Mouse (Mus musculus) midbrain, postnatal 0 days (tissue): ENCODE data around the gene Chuk. TPM values are rescaled to one million over a fixed set of nuclear protein-coding genes. Genes with fewer than 3 reads are reported as not detected.

Experiments used
- ATAC-seq: fragments of 200-750 bp; cut with Nextera tagmentation; 2 replicates; pipeline ENCODE4 v1.8.0; 2017; ENCODE audit warnings: moderate number of reproducible peaks, mild to moderate bottlenecking, moderate TSS enrichment, moderate library complexity; ENCODE audit not compliant: low FRiP score
- DNase-seq: peaks from one replicate; pipeline ENCODE4 v3.0.0-alpha.2; 2015; ENCODE audit warnings: low spot score
- H3K27ac ChIP-seq: fragments of 300-500 bp; sonication (generic); 2 replicates; pipeline ENCODE4 v1.5.1; 2014; ENCODE audit warnings: low read depth, mild to moderate bottlenecking, low read length, mixed read lengths
- H3K27me3 ChIP-seq: fragments of 300-500 bp; sonication (generic); 2 replicates; pipeline ENCODE4 v1.6.1; 2014; ENCODE audit warnings: low read length, control low read depth, mixed read lengths; ENCODE audit not compliant: insufficient read depth
- H3K36me3 ChIP-seq: fragments of 300-500 bp; sonication (generic); 2 replicates; pipeline ENCODE4 v1.6.1; 2014; ENCODE audit warnings: low read length, control low read depth, mixed read lengths; ENCODE audit not compliant: insufficient read depth
- H3K4me1 ChIP-seq: fragments of 300-500 bp; sonication (generic); 2 replicates; pipeline ENCODE4 v1.6.1; 2014; ENCODE audit warnings: mild to moderate bottlenecking, control low read depth, antibody characterized with exemption, low read length, mixed read lengths; ENCODE audit not compliant: insufficient read depth
- H3K4me2 ChIP-seq: fragments of 300-500 bp; sonication (generic); 2 replicates; pipeline ENCODE4 v1.6.1; 2014; ENCODE audit warnings: low read depth, mild to moderate bottlenecking, low read length, mixed read lengths; ENCODE audit not compliant: poor library complexity, severe bottlenecking
- H3K4me3 ChIP-seq: fragments of 300-500 bp; sonication (generic); 2 replicates; pipeline ENCODE4 v1.5.1; 2014; ENCODE audit warnings: low read depth, mild to moderate bottlenecking, low read length, moderate library complexity
- H3K9ac ChIP-seq: fragments of 300-500 bp; sonication (generic); replicated peaks from 2 replicates; pipeline ENCODE4 v1.6.1; 2014; ENCODE audit warnings: mild to moderate bottlenecking, low read length, moderate library complexity, mixed read lengths; ENCODE audit not compliant: poor library complexity, severe bottlenecking
- H3K9me3 ChIP-seq: fragments of 300-500 bp; sonication (generic); 2 replicates; pipeline ENCODE4 v1.6.1; 2016; ENCODE audit warnings: low read length, control low read depth
- CTCF ChIP-seq: IDR thresholded peaks from 2 replicates; pipeline ENCODE4 v1.5.1; 2016; ENCODE audit warnings: antibody characterized with exemption, mild to moderate bottlenecking
- WGBS: fragments of 180-500 bp; shearing (Covaris S2); extraction: QIAGEN DNeasy Blood & Tissue Kit; methylation state at CpG from one replicate; pipeline ENCODE4 v1.1.7; 2014; 5-methylcytosine and 5-hydroxymethylcytosine counted together
- polyA plus RNA-seq: library from polyadenylated mRNA; unstranded; fragments of >200 nt; fragmentation: Nextera tagmentation; extraction: Ambion mirVana; gene quantifications from 2 replicates; pipeline ENCODE4 v1.2.1, GENCODE M21; 2015
- total RNA-seq: library from RNA; depleted of rRNA; stranded (reverse); fragments of >200 nt; gene quantifications from 2 replicates; pipeline ENCODE4 v1.2.3, GENCODE M21; 2014

Gene Chuk
- total and polyA plus RNA-seq, 2 experiments from 2014 or later: 34.7 to 40.7 TPM

DNA sequence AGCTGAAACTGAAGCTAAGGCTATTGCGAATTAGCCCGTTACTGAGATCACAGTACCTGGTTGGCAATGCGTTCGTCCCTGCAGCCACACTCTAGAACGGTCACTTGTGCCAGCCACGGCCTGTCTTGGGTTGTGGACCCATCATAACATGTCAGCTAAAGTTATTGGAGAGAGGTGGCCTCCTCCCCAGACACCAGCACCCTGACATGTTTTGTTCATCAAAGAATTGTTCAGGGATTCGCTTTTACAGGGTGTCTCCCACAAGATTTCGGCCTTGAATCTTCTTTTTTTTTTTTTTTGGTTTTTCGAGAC is 39.2 kb upstream of the Chuk start:
- Histone ChIP-seq H3K9ac (peak overlapping the region; percentile 82), H3K9me3 (no peaks in the 10 kb centered on the region), H3K4me3 (peak overlapping the region; percentile 63), H3K36me3 (peaks cover 22% of the 10 kb centered on the region), H3K27me3 (no peaks in the 10 kb centered on the region; the same call in 1 of the 2 replicates), H3K4me2 (peak overlapping the region; percentile 63), H3K4me1 (no peaks in the 10 kb centered on the region), H3K27ac (peak overlapping the region; percentile 65)
- WGBS: 61% methylated on average over 9 of the region's 9 CpGs
- no peak for TF ChIP-seq CTCF
- ATAC-seq (peak; percentile 31; the same call in 1 of the 2 replicates), DNase-seq (no peak)

GRCm38 (mm10) chr19:44145702-44146567 is 38.7 kb upstream of the Chuk start, which contains the start of gene Bloc1s2:
Gene Bloc1s2, minus strand, starts transcription at chr19:44146446.
- peak within 1 kb of the TSS; percentile 65 for H3K27ac ChIP-seq
- peak within 1 kb of the TSS; percentile 63 for H3K4me2 ChIP-seq
- 2% methylated on average over 46 of the region's 46 CpGs for WGBS
- DNase-seq: peak; percentile 82
- H3K9ac ChIP-seq: peak within 1 kb of the TSS; percentile 82
- H3K9me3 ChIP-seq: no peaks in the 10 kb centered on the region
- ATAC-seq: peak; percentile 89
- H3K4me1 ChIP-seq: no peaks in the 10 kb centered on the region
- H3K27me3 ChIP-seq: no peaks in the 10 kb centered on the region; the same call in 1 of the 2 replicates
- H3K4me3 ChIP-seq: peak within 1 kb of the TSS; percentile 63
- peaks cover 26% of the 10 kb centered on the region for H3K36me3 ChIP-seq
- no peak for TF ChIP-seq CTCF

DNA sequence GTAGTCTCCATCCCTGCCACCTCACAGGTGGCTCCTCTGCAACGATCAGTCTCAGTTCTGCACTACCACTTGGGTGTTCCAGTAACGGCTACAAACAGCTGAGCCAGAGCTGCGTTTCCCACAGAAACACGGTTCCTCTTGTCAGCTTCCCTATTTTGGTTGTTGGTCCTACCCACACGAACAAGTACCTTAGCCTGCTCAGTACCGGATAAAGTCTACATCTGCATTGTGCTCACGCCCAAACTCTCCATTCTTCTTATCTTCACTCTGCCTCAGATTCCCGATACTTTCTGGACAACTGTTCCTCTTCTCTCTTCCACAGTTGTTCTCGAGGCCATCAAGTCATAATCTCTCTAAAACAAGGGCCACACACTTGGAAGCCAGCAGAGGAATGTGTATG is 37.1 kb upstream of the Chuk start:
- Histone ChIP-seq H3K36me3 (peaks cover 32% of the 10 kb centered on the region), H3K4me3 (no peak overlapping the region), H3K27ac (no peak overlapping the region), H3K4me1 (no peaks in the 10 kb centered on the region), H3K27me3 (no peaks in the 10 kb centered on the region; the same call in 1 of the 2 replicates), H3K4me2 (no peak overlapping the region), H3K9me3 (no peaks in the 10 kb centered on the region), H3K9ac (no peak overlapping the region)
- ATAC-seq: no peak
- TF ChIP-seq CTCF: no peak
- WGBS: 92% methylated on average over 9 of the region's 9 CpGs
- no peak for DNase-seq

GRCm38 (mm10) chr19:44135960-44136485 is 28.7 kb upstream of the Chuk start:
- DNase-seq (peak; percentile 11), ATAC-seq (no peak; the same call in 1 of the 2 replicates)
- Histone ChIP-seq H3K36me3 (peaks cover 13% of the 10 kb centered on the region), H3K27me3 (no peaks in the 10 kb centered on the region), H3K4me1 (no peaks in the 10 kb centered on the region), H3K27ac (no peak overlapping the region), H3K9ac (no peak overlapping the region), H3K9me3 (no peaks in the 10 kb centered on the region), H3K4me2 (peak overlapping the region; percentile 47), H3K4me3 (peak overlapping the region; percentile 68)
- no peak for TF ChIP-seq CTCF
- WGBS: 23% methylated on average over 7 of the region's 7 CpGs

DNA sequence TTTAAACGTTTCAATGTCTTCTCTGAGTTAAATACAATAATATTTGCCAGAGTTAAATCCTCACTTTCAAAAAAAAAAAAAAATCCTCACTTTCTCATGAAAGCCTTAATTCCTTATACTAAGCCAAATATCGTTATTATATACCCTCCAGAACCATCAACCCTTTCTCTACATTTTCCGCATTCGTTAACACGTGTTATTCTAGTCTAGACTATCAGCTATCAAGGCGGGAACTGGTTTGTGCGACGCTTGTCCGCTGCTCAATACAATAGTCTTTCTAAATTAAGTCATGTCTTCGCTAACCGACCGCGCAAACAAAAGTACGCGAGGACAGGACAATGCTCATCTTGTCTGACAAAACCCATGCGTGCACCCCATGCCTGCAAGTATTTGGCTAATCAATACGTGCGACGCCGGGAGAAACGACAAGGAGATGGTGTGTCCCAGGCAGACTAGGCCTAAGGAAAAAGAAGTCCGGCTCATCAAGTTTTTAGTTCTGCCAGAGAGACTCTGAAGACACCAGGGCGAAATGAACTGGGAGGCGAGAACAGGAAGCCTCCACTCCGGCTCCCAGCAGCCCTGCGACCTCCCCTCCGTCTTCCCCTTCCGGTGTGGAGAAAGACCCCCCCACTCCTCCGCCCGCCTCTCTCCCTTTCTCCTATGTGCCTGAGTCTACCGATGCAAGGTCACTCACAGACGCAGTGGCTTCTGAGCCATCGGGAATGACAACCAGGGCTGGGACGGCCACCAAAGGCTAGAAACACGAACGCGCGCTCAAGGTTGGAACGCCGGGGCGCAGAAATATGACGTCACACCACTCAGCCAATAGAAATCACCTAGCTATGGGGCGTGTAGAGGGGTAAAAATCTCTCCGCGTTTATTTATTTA is 28.0 kb upstream of the Chuk start, which contains the start of gene Cwf19l1:
Cwf19l1 (minus strand) TSS at position 805 of the 888 bp plus-strand sequence.
- H3K27ac ChIP-seq: peak within 1 kb of the TSS; percentile 86
- no peaks in the 10 kb centered on the region for H3K27me3 ChIP-seq
- no peak for TF ChIP-seq CTCF
- peaks cover 19% of the 10 kb centered on the region for H3K36me3 ChIP-seq
- DNase-seq (peak; percentile 97), ATAC-seq (peak; percentile 92)
- H3K4me2 ChIP-seq: peak within 1 kb of the TSS; percentile 70
- no peaks in the 10 kb centered on the region for H3K4me1 ChIP-seq
- WGBS: under 1% methylated on average over 45 of the region's 45 CpGs
- H3K9ac ChIP-seq: peak within 1 kb of the TSS; percentile 73
- H3K9me3 ChIP-seq: no peaks in the 10 kb centered on the region
- peak within 1 kb of the TSS; percentile 68 for H3K4me3 ChIP-seq
